Mouse (Mus musculus): ENCODE results near the gene Mboat7. TPM values are rescaled to one million over a fixed set of nuclear protein-coding genes. Genes with fewer than 3 reads are reported as not detected.

Gene Mboat7
- polyA plus RNA-seq, 1 experiment from 2014 or later = 44.2 TPM

GRCm38 (mm10) chr7:3643843-3644242 lies 49.5 kb downstream of the Mboat7 start:
- no peaks in the 10 kb centered on the region for H3K9me3 ChIP-seq (ENCODE audit: low read depth, low read length)
- H3K4me1 ChIP-seq (ENCODE audit: insufficient read depth) = peaks cover 15% of the 10 kb centered on the region
- H3K4me3 ChIP-seq (ENCODE audit: low read depth, low read length) = peak overlapping the region; percentile 99
- DNase-seq = no peak
- H3K27me3 ChIP-seq (ENCODE audit: insufficient read depth, low read length) = no peaks in the 10 kb centered on the region
- no peak for TF ChIP-seq CTCF (IDR thresholded peaks at IDR 0.05; ENCODE audit: low read depth)
- no peak for ATAC-seq (ENCODE audit: insufficient read depth)
- 24% methylated on average over 9 of the region's 9 CpGs for WGBS
- no peak overlapping the region for H3K9ac ChIP-seq
- peaks cover 36% of the 10 kb centered on the region for H3K36me3 ChIP-seq (ENCODE audit: insufficient read depth)
- H3K27ac ChIP-seq (ENCODE audit: low read depth) = 0 out of 2 replicates have a peak overlapping the region, but pooled peaks have one; percentile 4
- H3K4me2 ChIP-seq = peak overlapping the region; percentile 69

DNA sequence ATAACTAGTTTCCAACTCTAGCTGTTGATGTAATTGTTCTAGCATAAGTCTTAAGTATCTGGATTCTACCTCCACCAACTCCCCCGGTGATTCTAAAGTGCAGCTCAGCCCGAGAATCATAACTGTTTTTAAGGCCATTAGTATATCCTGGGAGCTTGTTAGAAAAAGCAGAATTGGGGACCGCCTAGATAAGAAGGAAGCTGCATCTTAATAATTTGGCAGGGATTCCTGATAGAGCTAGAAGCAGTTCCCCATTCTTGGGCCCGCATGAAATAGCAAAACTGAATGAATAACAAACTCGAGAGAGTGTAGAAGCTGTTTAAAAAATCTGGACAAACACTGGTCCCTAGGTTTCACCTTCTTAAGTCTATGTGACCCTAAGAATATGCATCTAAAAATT lies 49.9 kb downstream of the Mboat7 start:
- H3K4me3 ChIP-seq (ENCODE audit: low read depth, low read length) = no peak overlapping the region
- ATAC-seq (ENCODE audit: insufficient read depth) = no peak

GRCm38 (mm10) chr7:3630478-3630815 lies 62.9 kb downstream of the Mboat7 start:
- DNase-seq (no peak), ATAC-seq (ENCODE audit: insufficient read depth) (peak; percentile 10; the same call in 1 of the 2 replicates)
- Histone ChIP-seq H3K9ac (peak overlapping the region; percentile 84), H3K4me1 (ENCODE audit: insufficient read depth) (0 out of 2 replicates have a peak, but pooled peaks cover 6% of the 10 kb centered on the region), H3K27me3 (ENCODE audit: insufficient read depth, low read length) (no peaks in the 10 kb centered on the region), H3K27ac (ENCODE audit: low read depth) (no peak overlapping the region), H3K4me3 (ENCODE audit: low read depth, low read length) (peak overlapping the region; percentile 67), H3K4me2 (peak overlapping the region; percentile 97), H3K36me3 (ENCODE audit: insufficient read depth) (peaks cover 49% of the 10 kb centered on the region), H3K9me3 (ENCODE audit: low read depth, low read length) (no peaks in the 10 kb centered on the region)
- TF ChIP-seq CTCF (IDR thresholded peaks at IDR 0.05; ENCODE audit: low read depth) = no peak
- 49% methylated on average over 3 of the region's 3 CpGs for WGBS

More for the DNA sequence above, 49.9 kb downstream of the Mboat7 start:
- Histone ChIP-seq H3K9me3 (ENCODE audit: low read depth, low read length) (no peaks in the 10 kb centered on the region), H3K27ac (ENCODE audit: low read depth) (no peak overlapping the region), H3K9ac (no peak overlapping the region), H3K27me3 (ENCODE audit: insufficient read depth, low read length) (no peaks in the 10 kb centered on the region), H3K36me3 (ENCODE audit: insufficient read depth) (peaks cover 38% of the 10 kb centered on the region), H3K4me2 (peak overlapping the region; percentile 69; the same call in 1 of the 2 replicates), H3K4me1 (ENCODE audit: insufficient read depth) (peaks cover 15% of the 10 kb centered on the region)
- WGBS = 64% methylated on average over 5 of the region's 5 CpGs
- DNase-seq = no peak
- no peak for TF ChIP-seq CTCF (IDR thresholded peaks at IDR 0.05; ENCODE audit: low read depth)

GRCm38 (mm10) chr7:3629543-3630477 lies 63.5 kb downstream of the Mboat7 start, which contains the start of the genes Tfpt and Prpf31:
Gene Tfpt (minus strand): TSS chr7:3629929.
Gene Prpf31 (plus strand): TSS chr7:3629985.
- no peaks in the 10 kb centered on the region for H3K9me3 ChIP-seq (ENCODE audit: low read depth, low read length)
- H3K4me3 ChIP-seq (ENCODE audit: low read depth, low read length) = peak within 1 kb of the TSS; percentile 67
- H3K4me2 ChIP-seq = peak within 1 kb of the TSS; percentile 97
- ATAC-seq (ENCODE audit: insufficient read depth) (peak; percentile 92), DNase-seq (peak; percentile 98)
- peak within 1 kb of the TSS; percentile 84 for H3K9ac ChIP-seq
- H3K36me3 ChIP-seq (ENCODE audit: insufficient read depth) = peaks cover 48% of the 10 kb centered on the region
- H3K27ac ChIP-seq (ENCODE audit: low read depth) = peak within 1 kb of the TSS; percentile 78; the same call in 1 of the 2 replicates
- H3K27me3 ChIP-seq (ENCODE audit: insufficient read depth, low read length) = no peaks in the 10 kb centered on the region
- 1% methylated on average over 47 of the region's 47 CpGs for WGBS
- 0 out of 2 replicates have a peak, but pooled peaks cover 6% of the 10 kb centered on the region for H3K4me1 ChIP-seq (ENCODE audit: insufficient read depth)
- TF ChIP-seq CTCF (IDR thresholded peaks at IDR 0.05; ENCODE audit: low read depth) = no peak

DNA sequence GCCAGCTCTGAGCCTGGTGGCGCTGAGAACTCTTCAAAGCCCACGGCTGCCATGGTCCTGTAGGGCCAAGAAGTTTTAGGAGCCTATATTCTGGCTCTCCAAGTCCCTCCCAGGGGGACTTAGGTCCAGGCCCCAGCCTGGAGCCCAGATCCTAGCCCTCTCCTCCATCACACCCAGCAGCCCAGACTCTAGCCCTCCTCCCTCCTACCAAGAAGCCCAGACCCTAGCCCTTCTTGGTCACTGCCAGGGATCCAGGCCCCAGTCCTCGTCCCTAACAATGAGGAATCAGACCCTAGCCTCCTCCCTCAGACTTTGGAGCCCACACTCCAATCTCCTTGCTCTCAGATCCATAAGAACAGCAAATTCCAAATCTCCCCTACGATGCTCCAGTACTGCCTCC lies 64.3 kb downstream of the Mboat7 start:
- 28% methylated on average over 4 of the region's 4 CpGs for WGBS
- Histone ChIP-seq H3K9me3 (ENCODE audit: low read depth, low read length) (no peaks in the 10 kb centered on the region), H3K27ac (ENCODE audit: low read depth) (no peak overlapping the region)

More for the DNA sequence above, 64.3 kb downstream of the Mboat7 start:
- Histone ChIP-seq H3K4me2 (peak overlapping the region; percentile 97), H3K4me3 (ENCODE audit: low read depth, low read length) (peak overlapping the region; percentile 67), H3K4me1 (ENCODE audit: insufficient read depth) (0 out of 2 replicates have a peak, but pooled peaks cover 6% of the 10 kb centered on the region), H3K27me3 (ENCODE audit: insufficient read depth, low read length) (no peaks in the 10 kb centered on the region), H3K36me3 (ENCODE audit: insufficient read depth) (peaks cover 48% of the 10 kb centered on the region), H3K9ac (peak overlapping the region; percentile 84)
- no peak for TF ChIP-seq CTCF (IDR thresholded peaks at IDR 0.05; ENCODE audit: low read depth)
- ATAC-seq (ENCODE audit: insufficient read depth) (peak; percentile 30; the same call in 1 of the 2 replicates), DNase-seq (no peak)

Small RNAs within 50 kb of the gene (microRNA-seq; reads per million reads assigned to microRNA genes)
- gene Mir3572 (ENCODE audit: borderline number of aligned reads) = 4.3 reads per million, percentile 15 among the genes with 10 or more reads in this experiment

Other genes with a start within 250 kb of the Mboat7 start
- not detected in 2 replicates for gene Tarm1, start 190.9 kb downstream of the Mboat7 start, polyA plus RNA-seq (2014; fragmentation: Nextera tagmentation; extraction: Ambion mirVana)
- gene Oscar, start 77.4 kb downstream of the Mboat7 start, polyA plus RNA-seq (2014; fragmentation: Nextera tagmentation; extraction: Ambion mirVana) = 0.20 TPM in 1 of 2 replicates, not detected in the other
- gene Ndufa3, start 76.2 kb downstream of the Mboat7 start, polyA plus RNA-seq (2014; fragmentation: Nextera tagmentation; extraction: Ambion mirVana) = 511 and 530 TPM in 2 replicates
- gene Tfpt, start 63.6 kb downstream of the Mboat7 start, polyA plus RNA-seq (2014; fragmentation: Nextera tagmentation; extraction: Ambion mirVana) = 25.7 and 27.2 TPM in 2 replicates
- 103 and 112 TPM in 2 replicates for gene Prpf31, start 63.5 kb downstream of the Mboat7 start, polyA plus RNA-seq (2014; fragmentation: Nextera tagmentation; extraction: Ambion mirVana)
- gene Cnot3, start 48.3 kb downstream of the Mboat7 start, polyA plus RNA-seq (2014; fragmentation: Nextera tagmentation; extraction: Ambion mirVana) = 76.4 and 79.8 TPM in 2 replicates
- 12.0 and 12.5 TPM in 2 replicates for gene Leng1, start 27.7 kb downstream of the Mboat7 start, polyA plus RNA-seq (2014; fragmentation: Nextera tagmentation; extraction: Ambion mirVana)
- gene Tmc4, start 16.0 kb downstream of the Mboat7 start, polyA plus RNA-seq (2014; fragmentation: Nextera tagmentation; extraction: Ambion mirVana) = 16.1 and 17.3 TPM in 2 replicates
- 277 and 290 TPM in 2 replicates for gene Tsen34, start 660 bp downstream of the Mboat7 start, polyA plus RNA-seq (2014; fragmentation: Nextera tagmentation; extraction: Ambion mirVana)
- gene Rps9, start 10.5 kb upstream of the Mboat7 start, polyA plus RNA-seq (2014; fragmentation: Nextera tagmentation; extraction: Ambion mirVana) = 1,609 and 1,625 TPM in 2 replicates
- gene Pirb, start 26.9 kb upstream of the Mboat7 start, polyA plus RNA-seq (2014; fragmentation: Nextera tagmentation; extraction: Ambion mirVana) = 0.91 and 1.2 TPM in 2 replicates
- not detected in 2 replicates for gene Gm15448, start 132.2 kb upstream of the Mboat7 start, polyA plus RNA-seq (2014; fragmentation: Nextera tagmentation; extraction: Ambion mirVana)
- 0.50 and 0.58 TPM in 2 replicates for gene Pira2, start 151.5 kb upstream of the Mboat7 start, polyA plus RNA-seq (2014; fragmentation: Nextera tagmentation; extraction: Ambion mirVana)
- 0.41 TPM in 1 of 2 replicates, not detected in the other for gene Gm14548, start 204.6 kb upstream of the Mboat7 start, polyA plus RNA-seq (2014; fragmentation: Nextera tagmentation; extraction: Ambion mirVana)
- gene Lilra6, start 222.0 kb upstream of the Mboat7 start, polyA plus RNA-seq (2014; fragmentation: Nextera tagmentation; extraction: Ambion mirVana) = 0.18 and 0.26 TPM in 2 replicates

Data from lung, embryonic 14.5 days (tissue).